Mouse (Mus musculus) heart, postnatal 25 days (tissue): ENCODE data around the gene Atf6. TPM values are rescaled to one million over a fixed set of nuclear protein-coding genes. Genes with fewer than 3 reads are reported as not detected.

Experiments used
- DNase-seq: peaks from one replicate; pipeline ENCODE4 v3.0.0; 2022; ENCODE audit warnings: low spot score
- intact Hi-C: fragments of 180-260 bp; cut with DNase I; formaldehyde crosslinking; loops from one replicate; pipeline ENCODE4 v1.15.1; 2025
- total RNA-seq, 2 experiments: library from RNA; stranded (reverse); gene quantifications; 2 replicates each; pipeline ENCODE4 v1.2.3; 2021

Gene Atf6
- total RNA-seq, 2 experiments from 2014 or later: 56.5 to 58.9 TPM

DNA sequence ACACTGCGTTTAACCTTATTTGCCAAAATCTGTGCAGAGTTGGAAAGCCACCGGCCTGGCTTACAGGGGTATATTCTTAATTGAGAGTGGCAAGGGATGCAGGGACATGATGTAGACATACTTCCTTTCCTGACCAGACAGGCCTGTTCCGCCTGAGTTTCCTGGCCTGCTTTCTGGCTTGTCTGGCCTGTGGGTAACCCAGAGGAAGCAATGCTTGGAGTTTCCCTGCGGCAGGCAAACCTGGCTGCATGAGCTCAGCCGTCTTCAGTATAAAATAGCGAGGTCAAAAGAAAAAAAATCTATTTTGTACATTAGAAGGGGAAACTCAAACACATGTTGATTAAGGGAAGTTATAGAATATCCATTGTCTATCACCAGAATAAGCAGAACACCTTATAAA is 139.0 kb downstream of the Atf6 start:
- DNase-seq: no peak
- intact Hi-C loops: no loop called here

DNA sequence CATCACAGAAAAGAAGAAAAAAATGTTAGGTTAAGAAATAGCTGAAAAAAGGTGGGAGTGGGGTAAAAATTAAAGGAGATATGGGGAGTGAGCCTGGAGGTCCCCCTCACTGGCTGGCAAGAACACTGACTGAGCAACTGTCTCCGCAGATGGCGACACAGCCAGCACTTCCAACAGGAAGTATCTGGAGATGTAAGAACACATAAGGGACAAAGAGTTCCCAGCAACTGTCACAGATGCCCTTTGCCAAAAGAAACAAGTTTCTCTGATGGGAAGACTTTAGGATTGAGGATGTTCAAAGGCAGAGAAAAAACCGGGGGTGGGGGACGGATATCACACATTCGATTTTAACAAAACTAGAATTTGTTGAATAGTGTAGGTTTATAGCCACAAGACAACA is 146.0 kb downstream of the Atf6 start:
- peak; percentile 45 for DNase-seq
- intact Hi-C loops: no loop called here

DNA sequence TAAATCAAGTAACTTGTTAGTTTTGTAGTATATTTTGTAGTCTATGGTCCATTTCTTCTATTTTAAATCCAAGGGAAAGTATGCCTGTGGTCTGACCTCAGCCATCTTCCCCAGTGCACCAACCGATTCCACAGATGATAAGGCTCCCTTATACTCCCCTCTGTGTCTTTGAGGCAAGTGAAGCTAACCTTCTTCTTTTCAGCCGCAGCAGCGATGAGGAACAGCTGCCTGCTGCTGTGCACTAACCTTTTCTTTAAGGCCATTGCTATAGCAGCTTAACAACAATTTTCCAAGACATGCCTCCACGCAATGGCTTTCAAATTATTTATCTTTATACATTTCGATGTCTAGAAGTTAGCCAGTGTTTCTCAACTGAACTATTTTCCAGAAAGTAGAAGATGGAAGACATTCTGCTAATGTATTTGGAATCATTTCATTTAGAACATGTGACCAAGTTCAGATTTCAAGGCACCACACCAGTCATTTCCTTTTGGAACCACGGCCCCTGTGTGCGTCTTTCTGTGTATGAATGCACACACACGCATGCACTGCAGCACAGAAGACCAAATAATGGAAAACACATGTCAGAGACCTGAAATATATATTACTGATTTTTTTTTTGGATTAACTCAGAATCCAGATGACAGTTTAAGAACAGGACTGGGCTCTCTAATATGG is 149.3 kb downstream of the Atf6 start:
- intact Hi-C loops: no loop called here
- DNase-seq: no peak

DNA sequence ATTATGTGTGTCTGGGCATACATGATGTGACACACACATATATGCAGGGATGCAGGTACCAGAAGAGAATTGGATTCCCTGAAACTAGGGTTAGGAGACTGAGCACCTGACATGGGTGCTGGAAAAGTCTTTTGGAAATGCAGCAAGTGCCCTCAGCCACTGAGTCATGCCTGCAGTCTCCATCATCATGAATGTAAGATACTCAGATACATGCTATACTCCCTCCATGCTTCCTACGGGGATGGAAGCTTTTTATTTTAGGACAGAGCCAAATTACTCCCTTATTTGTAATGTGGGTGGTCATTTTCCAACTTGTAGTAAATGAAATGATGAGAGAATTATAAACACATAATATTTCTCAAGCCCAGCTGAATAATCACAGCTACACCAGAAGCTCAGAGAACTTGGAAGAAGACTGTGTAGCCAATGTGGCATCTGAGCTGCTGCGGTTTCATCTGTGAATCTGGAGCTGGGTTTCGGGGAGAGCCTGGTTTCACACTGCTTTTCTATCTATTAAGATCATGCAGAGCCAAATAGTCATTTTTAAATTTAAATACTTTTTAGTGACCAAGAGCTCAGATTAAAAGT is 150.2 kb downstream of the Atf6 start:
- intact Hi-C loops: no loop called here
- no peak for DNase-seq

DNA sequence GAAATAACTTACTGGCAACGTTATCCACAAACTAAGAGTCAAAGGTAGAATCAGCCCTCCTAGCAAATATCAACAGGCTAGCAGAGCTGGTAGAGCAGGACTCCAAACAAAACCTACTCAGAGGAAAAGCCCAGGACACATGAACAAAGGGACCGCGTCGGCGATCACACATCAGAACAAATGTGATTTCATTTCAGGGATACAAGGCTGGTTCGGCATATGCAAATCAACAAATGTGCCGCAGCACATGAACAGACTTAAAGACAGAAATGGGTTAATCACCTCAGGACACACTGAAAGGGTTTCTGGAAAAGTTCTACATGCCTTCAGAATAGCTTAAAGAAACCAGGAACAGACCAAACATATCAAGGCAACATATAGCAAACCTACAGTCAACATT is 155.8 kb downstream of the Atf6 start:
- DNase-seq: no peak
- intact Hi-C loops: no loop called here

DNA sequence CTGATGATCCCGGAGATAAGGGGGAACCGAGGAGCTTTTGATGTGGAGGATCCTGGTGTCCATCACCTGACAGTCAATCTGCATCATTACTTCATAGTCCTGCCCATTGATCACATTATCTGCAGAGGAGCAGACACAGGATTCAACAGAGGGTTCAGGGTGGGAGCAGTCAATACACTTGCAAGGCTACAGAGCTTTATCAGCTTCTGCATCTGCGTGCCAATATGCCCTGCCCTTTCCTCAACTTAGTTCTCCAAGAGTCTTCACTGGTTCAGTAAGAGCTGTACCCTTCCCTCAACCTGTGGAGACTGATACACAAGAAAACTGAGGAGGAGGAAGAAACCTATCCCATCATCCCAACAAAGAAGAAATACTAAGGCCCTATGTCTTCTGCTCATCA is 157.6 kb downstream of the Atf6 start:
- intact Hi-C loops: no loop called here

DNA sequence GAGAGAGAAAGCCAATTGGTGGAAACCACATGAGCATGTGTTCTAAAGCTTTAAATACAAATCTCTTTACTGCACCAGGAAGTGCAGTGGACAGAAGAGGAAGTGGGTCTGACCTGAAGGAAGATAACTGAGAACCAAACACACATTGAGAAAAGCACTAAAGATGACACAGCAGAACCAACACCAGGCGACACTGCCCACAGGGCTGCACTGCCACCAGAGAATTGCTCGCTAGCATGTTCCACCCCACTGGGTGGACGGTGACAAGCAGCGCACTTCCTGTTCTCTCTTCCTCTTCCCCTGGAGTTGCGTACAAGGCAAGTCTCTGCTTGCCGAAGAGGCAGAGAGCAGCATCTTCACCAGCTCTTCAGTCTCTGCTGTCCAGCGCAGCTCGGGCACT is 158.1 kb downstream of the Atf6 start:
- peak; percentile 30 for DNase-seq
- intact Hi-C loops: no loop called here

More for the DNA sequence above, 157.6 kb downstream of the Atf6 start:
- DNase-seq: no peak

DNA sequence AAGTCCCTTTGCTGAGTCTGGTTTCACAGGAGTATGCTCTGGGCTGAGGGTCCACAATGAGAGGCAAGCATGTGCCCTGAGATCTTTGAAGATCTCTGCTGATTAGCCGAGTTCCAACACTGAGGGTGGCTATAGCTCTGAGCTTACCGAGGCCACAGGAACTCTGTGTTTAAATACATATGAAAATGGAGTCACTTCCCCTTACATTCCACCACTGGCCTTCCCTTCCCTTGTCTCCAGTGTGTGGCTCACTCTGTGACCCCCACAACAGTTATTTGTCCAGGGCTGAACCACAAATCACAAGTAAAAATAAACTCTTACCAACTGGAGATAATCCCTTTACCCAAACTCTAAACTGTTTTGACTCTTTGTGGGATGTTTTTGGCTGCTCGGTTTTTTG is 158.5 kb downstream of the Atf6 start:
- DNase-seq: no peak
- intact Hi-C loops: no loop called here

DNA sequence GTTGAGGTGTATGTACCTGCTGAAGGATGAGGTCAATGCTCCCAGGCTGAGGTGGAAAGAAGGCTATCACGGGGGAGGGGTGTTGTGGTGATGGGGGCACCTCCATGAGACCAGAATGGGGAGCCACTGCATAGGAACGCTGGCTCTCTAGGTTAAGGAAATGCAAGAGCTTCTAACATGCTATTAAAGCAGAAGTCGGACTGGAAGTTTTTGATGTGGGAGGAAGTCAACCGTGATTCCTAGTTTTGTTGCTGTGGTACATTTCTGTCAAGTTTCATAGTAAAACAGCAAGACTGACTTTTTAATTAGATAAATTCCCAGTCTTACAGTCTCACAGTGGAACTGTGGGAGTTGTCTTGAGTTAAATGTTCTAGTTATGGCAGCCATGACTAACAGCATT is 161.5 kb downstream of the Atf6 start:
- no peak for DNase-seq
- intact Hi-C loops: no loop called here

DNA sequence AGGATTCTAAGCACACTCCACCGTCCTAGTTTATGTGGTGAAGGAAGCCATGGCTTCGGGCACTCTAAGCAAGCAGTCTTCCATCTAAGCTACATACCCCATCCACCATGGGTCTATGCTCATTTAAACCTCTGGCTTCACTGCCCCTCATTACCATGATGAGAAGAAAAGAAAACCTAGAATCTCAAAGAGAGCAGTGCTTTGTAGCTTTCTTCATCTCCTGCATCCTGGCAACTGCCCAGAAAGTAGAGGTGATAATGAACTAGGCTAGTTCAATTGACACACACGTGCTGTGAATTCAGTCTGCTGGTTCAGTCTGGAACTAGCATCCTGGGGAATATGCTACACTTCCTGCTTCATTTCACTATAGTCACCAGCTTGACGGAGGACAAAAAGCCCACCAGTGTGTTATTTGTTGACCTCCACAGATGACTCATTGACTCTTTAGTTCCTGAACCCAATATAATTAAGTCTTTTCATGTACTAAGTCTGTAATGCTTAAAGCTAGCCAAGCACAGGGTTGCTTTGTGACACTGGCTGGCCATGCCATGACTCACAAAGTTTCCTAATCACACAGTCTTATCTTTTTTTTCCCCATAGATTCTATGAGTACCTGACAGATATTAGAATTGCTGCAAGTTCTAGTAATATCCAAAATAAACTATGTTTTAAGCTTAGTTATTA is 162.5 kb downstream of the Atf6 start:
- no peak for DNase-seq
- intact Hi-C loops: no loop called here

DNA sequence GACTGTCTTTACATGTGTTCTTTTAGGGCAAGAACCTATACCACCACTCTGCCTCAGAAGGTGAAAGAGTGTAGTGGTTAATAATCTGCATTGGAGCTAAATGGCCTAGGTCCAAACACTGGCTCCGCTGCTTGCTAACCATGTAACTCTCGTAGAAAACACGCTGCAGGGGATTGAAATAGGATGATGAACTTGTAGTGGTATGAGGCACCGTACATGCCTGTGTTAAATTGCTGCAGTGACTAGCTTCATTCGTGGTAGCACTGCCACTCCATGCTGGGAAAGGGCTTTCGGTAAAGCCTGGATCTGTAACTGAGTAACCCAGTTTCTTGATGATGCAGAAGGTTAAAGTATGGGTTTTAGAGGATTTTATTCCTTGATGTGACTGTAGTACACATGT is 163.5 kb downstream of the Atf6 start:
- no peak for DNase-seq
- intact Hi-C loops: no loop called here

DNA sequence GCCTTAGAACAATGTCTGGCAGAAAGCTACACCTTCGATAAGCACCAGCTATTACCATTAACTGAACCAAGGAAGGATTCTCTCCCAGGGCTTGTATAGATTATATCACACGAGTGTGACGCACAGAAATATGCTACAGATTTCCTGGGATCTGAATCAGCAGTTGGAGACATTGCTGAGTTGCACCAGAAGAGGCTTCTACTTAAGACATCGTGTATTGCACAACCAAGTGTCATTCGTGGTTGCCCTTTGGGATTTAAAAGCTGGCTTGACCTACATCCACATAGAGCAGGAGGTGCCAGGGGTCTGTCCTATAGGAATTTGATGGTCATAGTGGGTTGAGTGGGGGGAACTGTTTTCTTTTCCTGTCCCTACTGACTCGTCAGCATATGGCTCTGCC is 164.6 kb downstream of the Atf6 start:
- DNase-seq: no peak
- intact Hi-C loops: no loop called here

DNA sequence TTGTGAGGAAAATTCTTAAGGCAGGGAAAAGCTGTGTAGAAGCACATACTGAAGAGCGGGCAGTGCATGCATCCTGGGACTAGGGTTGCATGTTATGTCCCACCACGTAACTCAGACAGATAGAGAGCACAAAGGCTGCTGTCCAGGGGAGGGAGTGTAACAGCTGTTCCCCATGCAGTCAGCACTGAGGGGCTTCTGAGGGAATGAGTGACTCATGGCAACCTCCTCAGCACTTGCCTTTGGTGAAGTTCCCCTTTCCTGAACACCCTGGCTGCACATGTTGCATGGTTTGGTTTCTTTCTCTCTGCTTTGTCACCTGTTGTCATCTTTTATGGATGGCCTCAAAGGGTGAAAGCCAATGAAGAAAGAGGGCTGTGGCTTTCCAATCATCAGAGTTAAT is 165.3 kb downstream of the Atf6 start:
- intact Hi-C loops: no loop called here

DNA sequence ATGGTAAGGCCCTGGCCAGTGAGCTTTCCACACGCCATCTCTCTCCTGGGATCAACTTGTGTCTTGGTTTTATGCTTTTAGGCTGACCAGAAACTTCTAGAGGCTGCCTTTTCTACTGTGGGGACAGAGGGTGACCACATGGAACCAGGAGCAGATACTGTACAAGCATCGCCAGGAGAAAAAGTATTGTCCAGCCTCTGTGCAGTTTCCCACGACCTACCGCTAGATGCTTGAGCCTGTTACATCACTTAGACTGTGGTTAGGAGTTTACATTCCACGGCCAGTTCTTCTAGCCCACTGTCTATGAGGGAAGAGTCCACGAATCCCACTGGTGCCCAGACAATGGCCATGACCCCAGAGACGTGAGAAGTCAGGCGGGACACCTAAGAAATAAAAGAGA is 166.0 kb downstream of the Atf6 start:
- no peak for DNase-seq
- intact Hi-C loops: no loop called here

More for the DNA sequence above, 165.3 kb downstream of the Atf6 start:
- no peak for DNase-seq

DNA sequence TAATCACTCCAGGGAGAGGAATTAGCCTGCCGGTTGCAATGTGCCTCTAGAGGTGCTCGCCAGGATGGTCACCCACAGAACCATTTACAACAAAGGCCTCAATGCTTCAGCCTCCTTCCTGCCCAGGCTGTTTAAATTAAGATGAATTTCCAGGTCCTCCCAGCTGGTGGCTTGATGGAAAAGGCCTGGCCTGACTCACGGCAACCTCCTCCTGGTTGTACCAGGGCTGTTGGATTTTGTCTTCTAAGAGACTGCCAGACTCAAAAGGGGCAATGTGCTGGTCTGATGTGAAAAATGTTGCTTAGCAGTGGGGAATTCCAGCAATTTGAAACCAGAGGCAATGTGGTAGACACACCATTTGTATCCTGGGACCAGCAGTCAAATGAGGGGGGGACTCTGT is 166.4 kb downstream of the Atf6 start:
- DNase-seq: no peak
- intact Hi-C loops: no loop called here

DNA sequence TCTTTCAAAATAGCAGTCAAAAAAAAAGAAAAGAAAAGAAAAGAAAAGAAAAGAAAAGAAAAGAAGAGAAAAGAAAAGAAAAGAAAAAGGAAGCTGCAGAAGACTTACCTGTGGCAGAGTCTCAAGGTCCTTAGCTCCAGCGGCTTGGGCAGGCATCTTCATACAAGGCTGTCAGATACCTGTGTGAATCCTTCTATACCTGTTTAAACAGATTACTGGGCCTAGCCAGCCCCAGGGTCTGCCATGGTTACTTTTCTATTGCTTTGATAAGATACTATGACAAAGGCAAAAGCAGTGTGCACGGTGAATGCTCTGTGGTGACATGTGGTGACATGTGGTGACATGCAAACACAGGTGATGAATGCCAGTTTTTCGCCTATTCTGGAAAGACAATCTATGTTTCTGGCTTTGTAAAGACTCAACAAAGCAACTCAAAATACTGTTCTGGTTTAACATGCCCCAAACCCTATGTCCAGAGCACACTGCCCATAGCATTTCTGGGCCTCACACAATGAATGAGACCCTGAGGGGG is 167.0 kb downstream of the Atf6 start:
- no peak for DNase-seq
- intact Hi-C loops: no loop called here

DNA sequence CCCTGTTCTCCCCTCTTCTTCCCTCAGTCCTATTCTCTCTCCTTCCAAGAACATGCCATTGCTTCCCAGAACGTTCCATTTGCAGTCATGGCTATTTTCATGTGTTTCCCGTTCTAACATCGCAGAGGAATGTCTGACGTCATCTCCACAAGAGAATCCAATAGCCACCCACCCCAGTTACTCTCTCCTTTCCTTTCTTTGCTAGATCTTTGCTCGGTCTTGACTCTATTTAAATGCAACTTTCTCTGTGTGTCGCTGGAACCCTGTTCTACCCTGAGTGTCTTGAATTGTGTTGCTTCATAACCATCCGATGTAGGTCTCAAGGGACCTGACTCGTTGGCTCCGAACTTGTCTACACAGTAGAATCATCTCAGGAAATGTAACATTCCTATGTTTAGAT is 168.0 kb downstream of the Atf6 start:
- no peak for DNase-seq

DNA sequence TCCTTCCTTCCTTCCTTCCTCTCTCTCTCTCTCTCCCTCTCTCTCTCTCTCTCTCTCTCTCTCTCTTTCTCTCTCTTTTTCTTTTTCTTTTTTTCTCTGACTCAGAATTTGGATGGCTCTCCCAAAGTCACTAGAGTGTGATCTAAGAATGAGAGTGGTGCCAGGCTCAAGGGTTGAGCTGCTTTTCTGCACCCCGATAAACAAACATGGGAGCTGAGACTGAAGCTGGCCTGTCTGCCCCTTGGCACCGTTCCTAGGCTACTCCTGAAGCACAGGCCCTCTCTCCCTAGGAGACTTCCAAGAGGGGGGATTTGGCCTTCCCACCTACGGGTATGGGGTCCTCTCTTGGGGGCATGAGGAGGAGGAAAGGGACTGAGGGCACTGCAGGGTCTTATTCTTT is 168.8 kb downstream of the Atf6 start:
- no peak for DNase-seq
- intact Hi-C loops: no loop called here

More for the DNA sequence above, 168.0 kb downstream of the Atf6 start:
- intact Hi-C loops: no loop called here

DNA sequence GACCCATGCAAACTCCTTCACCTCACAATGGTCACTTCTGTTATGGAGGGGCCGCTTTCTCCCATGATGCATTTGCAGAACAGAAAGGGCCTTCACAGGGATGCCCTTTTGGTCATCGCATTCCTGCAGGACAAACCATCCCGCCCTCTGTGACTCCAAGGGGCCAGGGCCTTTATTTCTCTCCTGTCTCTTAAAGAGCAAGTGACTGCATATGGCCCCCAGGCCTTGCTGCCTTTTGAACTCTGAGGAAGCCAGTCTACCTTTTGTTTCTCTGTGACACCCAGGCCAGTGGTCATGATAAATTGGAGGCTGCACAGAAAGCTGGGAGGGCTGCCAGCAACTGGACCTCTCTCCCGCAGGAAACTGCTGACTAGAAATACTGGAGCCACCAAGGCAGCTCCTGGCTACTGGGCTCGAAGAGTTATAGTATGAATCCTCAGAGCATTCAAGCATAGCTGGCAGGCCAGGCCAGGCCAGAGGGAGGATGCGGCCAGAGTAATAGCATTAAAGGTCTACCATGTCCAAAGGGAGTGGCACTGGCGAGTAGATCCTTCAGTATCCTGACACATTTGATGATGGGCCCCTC is 169.7 kb downstream of the Atf6 start:
- no peak for DNase-seq
- intact Hi-C loops: no loop called here

DNA sequence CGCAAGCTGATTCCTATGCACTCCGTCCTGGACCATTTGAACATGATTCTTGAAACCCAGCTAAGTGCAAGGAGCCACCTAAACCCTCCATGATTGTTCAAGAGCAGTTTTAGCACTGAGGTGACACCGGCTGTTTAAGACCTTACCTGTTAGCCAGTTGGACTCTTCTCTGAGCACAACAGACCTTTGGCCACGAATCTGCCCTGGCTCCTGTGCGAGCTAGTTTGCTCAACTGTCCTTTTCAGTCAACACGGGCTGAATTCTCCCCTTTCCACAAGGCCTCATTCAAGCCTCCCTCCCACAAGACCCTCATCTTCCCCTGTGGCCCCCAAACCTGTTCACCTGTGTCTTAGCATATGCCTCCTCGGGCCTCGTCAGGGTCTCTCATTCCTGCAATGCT is 170.6 kb downstream of the Atf6 start:
- no peak for DNase-seq
- intact Hi-C loops: no loop called here

DNA sequence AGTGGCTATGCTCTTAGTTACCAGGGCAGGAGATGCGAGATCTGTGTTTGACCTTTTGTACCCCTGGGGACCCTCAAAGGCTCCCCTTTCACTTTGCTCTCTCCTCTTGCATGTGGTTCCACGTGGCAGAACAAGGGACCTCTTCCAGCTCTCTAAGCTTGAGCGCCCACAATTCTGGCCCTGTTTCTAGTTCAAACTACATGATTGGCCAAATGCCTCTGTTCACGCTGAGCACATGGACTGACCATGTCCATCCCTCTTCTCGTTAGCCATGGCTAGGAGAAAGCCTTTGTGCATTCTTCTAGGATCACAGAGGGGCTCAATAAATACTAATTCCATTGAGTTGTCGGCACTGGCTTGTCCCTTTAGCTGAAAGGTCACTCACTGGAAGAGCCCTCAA is 172.2 kb downstream of the Atf6 start:
- no peak for DNase-seq
- intact Hi-C loops: no loop called here
